Mouse (Mus musculus) CH12.LX (cell line): ENCODE data around the gene Maco1. TPM values are rescaled to one million over a fixed set of nuclear protein-coding genes. Genes with fewer than 3 reads are reported as not detected.

Source experiments
- DNase-seq: peaks from one replicate; pipeline ENCODE4 v3.0.0-alpha.2; 2013; ENCODE audit errors: extremely low read depth
- H3K27ac ChIP-seq: 2 replicates; pipeline ENCODE4 v1.5.1; 2012; ENCODE audit warnings: low read depth, mild to moderate bottlenecking, control low read depth, moderate library complexity; ENCODE audit not compliant: insufficient read depth
- H3K27me3 ChIP-seq: replicated peaks from 2 replicates; pipeline ENCODE3; 2012; ENCODE audit warnings: inconsistent platforms
- H3K36me3 ChIP-seq, 2 experiments: replicated peaks in 1 of 2; 2 replicates each; pipeline versions ENCODE3 to v1.6.1; 2012; ENCODE audit warnings: inconsistent platforms in 1 of 2, low read length in 1 of 2, mild to moderate bottlenecking in 1 of 2, mixed read lengths in 1 of 2, moderate library complexity in 1 of 2; ENCODE audit not compliant: control insufficient read depth in 1 of 2, insufficient read depth in 1 of 2
- H3K4me1 ChIP-seq, 2 experiments: 2 replicates each; pipeline ENCODE4 v1.6.1; 2012; ENCODE audit warnings: inconsistent platforms in 1 of 2, moderate library complexity in 1 of 2; ENCODE audit not compliant: insufficient read depth in 2 of 2, control insufficient read depth in 1 of 2
- H3K4me2 ChIP-seq: 2 replicates; pipeline ENCODE4 v1.6.1; 2012; ENCODE audit warnings: low read depth, mild to moderate bottlenecking, control low read depth; ENCODE audit not compliant: poor library complexity, insufficient read depth, severe bottlenecking
- H3K4me3 ChIP-seq, 3 experiments: fragments of 150-350 bp in 1 of 3; sonication (generic) in 1 of 3; replicated peaks in 1 of 3; 2 replicates each; pipeline versions ENCODE3 to v1.5.1; 2011 to 2012; ENCODE audit warnings: low read depth in 2 of 3, low read length in 2 of 3, mild to moderate bottlenecking in 2 of 3, moderate library complexity in 2 of 3, control low read depth in 1 of 3, improper control_type of control experiment in 1 of 3, inconsistent platforms in 1 of 3, mixed read lengths in 1 of 3; ENCODE audit not compliant: poor library complexity in 1 of 3
- H3K79me2 ChIP-seq: replicated peaks from 2 replicates; pipeline ENCODE4 v1.6.1; 2012; ENCODE audit warnings: mild to moderate bottlenecking, moderate library complexity; ENCODE audit not compliant: control insufficient read depth, poor library complexity, insufficient read depth, severe bottlenecking; ENCODE audit errors: extremely low read depth
- H3K9ac ChIP-seq: 2 replicates; pipeline ENCODE4 v1.6.1; 2012; ENCODE audit warnings: low read depth, mild to moderate bottlenecking, control low read depth, moderate library complexity; ENCODE audit not compliant: insufficient read depth
- H3K9me3 ChIP-seq: replicated peaks from 2 replicates; pipeline ENCODE3; 2012; ENCODE audit warnings: low read length, inconsistent platforms, mixed read lengths
- CHD2 ChIP-seq: IDR thresholded peaks from 2 replicates; pipeline ENCODE4 v1.6.1; 2011; ENCODE audit warnings: low read length, improper control_type of control experiment
- CTCF ChIP-seq, 2 experiments: IDR thresholded peaks in 1 of 2; conservative IDR thresholded peaks in 1 of 2; 2 replicates each; pipeline ENCODE4 v1.5.1; 2011 to 2012; ENCODE audit warnings: low read depth in 2 of 2, low read length in 2 of 2, improper control_type of control experiment in 1 of 2, inconsistent platforms in 1 of 2, mild to moderate bottlenecking in 1 of 2, moderate library complexity in 1 of 2
- E2F4 ChIP-seq: IDR thresholded peaks from 2 replicates; pipeline ENCODE4 v1.6.1; 2011; ENCODE audit warnings: low read depth, low read length, improper control_type of control experiment; ENCODE audit not compliant: insufficient replicate concordance
- ELF1 ChIP-seq: IDR thresholded peaks from 2 replicates; pipeline ENCODE4 v1.6.1; 2014; ENCODE audit warnings: low read depth, mild to moderate bottlenecking, inconsistent platforms, low read length, improper control_type of control experiment
- ETS1 ChIP-seq: conservative IDR thresholded peaks from 2 replicates; pipeline ENCODE4 v1.6.1; 2012; ENCODE audit warnings: low read depth, mild to moderate bottlenecking, inconsistent platforms, low read length, improper control_type of control experiment, moderate library complexity
- GABPA ChIP-seq: IDR thresholded peaks from 2 replicates; pipeline ENCODE4 v1.6.1; 2012; ENCODE audit warnings: low read depth, low read length, improper control_type of control experiment, inconsistent platforms; ENCODE audit not compliant: insufficient replicate concordance
- HCFC1 ChIP-seq: IDR thresholded peaks from 2 replicates; pipeline ENCODE4 v1.6.1; 2012; ENCODE audit warnings: low read depth, mild to moderate bottlenecking, inconsistent platforms, low read length, improper control_type of control experiment
- IRF4 ChIP-seq: IDR thresholded peaks from 2 replicates; pipeline ENCODE4 v1.6.1; 2014; ENCODE audit warnings: low read depth, mild to moderate bottlenecking, inconsistent platforms, low read length, improper control_type of control experiment
- JUN ChIP-seq: IDR thresholded peaks from 2 replicates; pipeline ENCODE4 v1.6.1; 2011; ENCODE audit warnings: low read depth, mild to moderate bottlenecking, low read length, improper control_type of control experiment, moderate library complexity; ENCODE audit not compliant: insufficient read depth
- JUND ChIP-seq: conservative IDR thresholded peaks from 2 replicates; pipeline ENCODE4 v1.6.1; 2011; ENCODE audit warnings: low read depth, low read length, improper control_type of control experiment
- MAFK ChIP-seq: IDR thresholded peaks from 2 replicates; pipeline ENCODE4 v1.6.1; 2011; ENCODE audit warnings: low read length, improper control_type of control experiment; ENCODE audit not compliant: insufficient replicate concordance
- MAX ChIP-seq: IDR thresholded peaks from 2 replicates; pipeline ENCODE4 v1.6.1; 2011; ENCODE audit warnings: low read length, improper control_type of control experiment
- MAZ ChIP-seq: IDR thresholded peaks from 2 replicates; pipeline ENCODE4 v1.6.1; 2012; ENCODE audit warnings: low read depth, mild to moderate bottlenecking, inconsistent platforms, low read length, improper control_type of control experiment, moderate library complexity
- MEF2A ChIP-seq: IDR thresholded peaks from 2 replicates; pipeline ENCODE4 v1.6.1; 2014; ENCODE audit warnings: low read depth, mild to moderate bottlenecking, inconsistent platforms, low read length, improper control_type of control experiment, borderline replicate concordance
- MXI1 ChIP-seq: IDR thresholded peaks from 2 replicates; pipeline ENCODE4 v1.6.1; 2011; ENCODE audit warnings: mild to moderate bottlenecking, low read depth, low read length, improper control_type of control experiment
- NELFE ChIP-seq: IDR thresholded peaks from 2 replicates; pipeline ENCODE4 v1.6.1; 2011; ENCODE audit warnings: low read depth, low read length, improper control_type of control experiment
- NRF1 ChIP-seq: IDR thresholded peaks from 2 replicates; pipeline ENCODE4 v1.6.1; 2014; ENCODE audit warnings: low read depth, mild to moderate bottlenecking, inconsistent platforms, low read length, improper control_type of control experiment, moderate library complexity
- POLR2A ChIP-seq: IDR thresholded peaks from 2 replicates; pipeline ENCODE4 v1.6.1; 2011; ENCODE audit warnings: low read depth, mild to moderate bottlenecking, improper control_type of control experiment, low read length
- RCOR1 ChIP-seq: conservative IDR thresholded peaks from 2 replicates; pipeline ENCODE4 v1.6.1; 2012; ENCODE audit warnings: low read depth, mild to moderate bottlenecking, inconsistent platforms, low read length, improper control_type of control experiment
- SIN3A ChIP-seq: IDR thresholded peaks from 2 replicates; pipeline ENCODE4 v1.6.1; 2012; ENCODE audit warnings: low read length, improper control_type of control experiment, inconsistent platforms
- SMC3 ChIP-seq: IDR thresholded peaks from 2 replicates; pipeline ENCODE4 v1.6.1; 2011; ENCODE audit warnings: low read depth, low read length, improper control_type of control experiment
- TBP ChIP-seq: conservative IDR thresholded peaks from 2 replicates; pipeline ENCODE4 v1.6.1; 2011; ENCODE audit warnings: low read depth, low read length, improper control_type of control experiment
- TCF12 ChIP-seq: IDR thresholded peaks from 2 replicates; pipeline ENCODE4 v1.6.1; 2014; ENCODE audit warnings: low read depth, mild to moderate bottlenecking, inconsistent platforms, low read length, improper control_type of control experiment
- USF1 ChIP-seq: IDR thresholded peaks from 2 replicates; pipeline ENCODE4 v1.6.1; 2014; ENCODE audit warnings: low read depth, mild to moderate bottlenecking, inconsistent platforms, low read length, improper control_type of control experiment
- ZC3H11A ChIP-seq: IDR thresholded peaks from 2 replicates; pipeline ENCODE4 v1.6.1; 2012; ENCODE audit warnings: low read depth, mild to moderate bottlenecking, inconsistent platforms, low read length, improper control_type of control experiment
- ZKSCAN1 ChIP-seq: IDR thresholded peaks from 2 replicates; pipeline ENCODE4 v1.6.1; 2012; ENCODE audit warnings: low read depth, inconsistent platforms, low read length, improper control_type of control experiment, borderline replicate concordance
- ZMIZ1 ChIP-seq: IDR thresholded peaks from 2 replicates; pipeline ENCODE4 v1.6.1; 2012; ENCODE audit warnings: low read depth, mild to moderate bottlenecking, inconsistent platforms, low read length, improper control_type of control experiment
- dilution Hi-C: fragments of 300-500 bp; cut with MboI; formaldehyde crosslinking; loops from 2 replicates; pipeline ENCODE4 v1.14.3; 2020; ENCODE audit warnings: low sequenced_read_pairs; ENCODE audit not compliant: extremely low pct_unique_long_range_greater_than_20kb, extremely low pct_ligation_motif_present
- in situ Hi-C: fragments of 300-500 bp; cut with MboI; formaldehyde crosslinking; loops from 3 replicates; pipeline ENCODE4 v1.14.3; 2019; ENCODE audit warnings: low sequenced_read_pairs, low pct_ligation_motif_present, low pct_unique_long_range_greater_than_20kb, mixed read lengths
- polyA plus RNA-seq: library from polyadenylated mRNA; unstranded; fragments of >175 nt; gene quantifications from 2 replicates; pipeline ENCODE4 v1.2.1, GENCODE M21; 2012; ENCODE audit warnings: low read depth; ENCODE audit not compliant: insufficient read length
- total RNA-seq, 2 experiments: library from RNA; depleted of rRNA; stranded (reverse); fragments of 300-350 nt in 1 of 2; fragments of >200 nt in 1 of 2; gene quantifications; 2 replicates each; pipeline ENCODE4 v1.2.3; 2012 to 2014

Maco1 gene
- total and polyA plus RNA-seq, 3 experiments, result 15.8 to 19.8 (median 17.3) TPM

DNA sequence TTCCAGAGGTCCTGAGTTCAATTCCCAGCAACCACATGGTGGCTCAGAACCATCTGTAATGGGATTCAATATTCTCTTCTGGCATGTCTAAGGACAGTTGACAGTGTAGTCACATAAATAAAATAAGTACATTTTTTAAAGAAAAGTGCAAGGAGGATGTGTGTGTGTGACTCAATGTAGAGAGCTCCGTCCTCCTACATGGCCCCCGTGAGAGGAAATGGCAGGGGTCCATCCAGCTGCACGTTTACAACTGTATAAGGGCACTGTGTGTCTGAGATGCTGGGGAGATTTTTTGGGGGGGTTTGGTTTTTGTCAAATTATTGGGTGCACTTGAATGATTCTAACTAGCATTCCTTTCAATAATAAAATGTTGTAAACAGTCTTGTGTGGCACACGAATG, 17.7 kb downstream of the Maco1 start:
- TF ChIP-seq HCFC1, result no peak
- no peak for TF ChIP-seq ETS1
- no peak for TF ChIP-seq RCOR1
- TF ChIP-seq MAFK, result no peak
- no peak for TF ChIP-seq MEF2A
- TF ChIP-seq E2F4, result no peak
- no peak for TF ChIP-seq ZKSCAN1
- no peak for TF ChIP-seq ZMIZ1
- TF ChIP-seq GABPA, result no peak
- no peak for TF ChIP-seq SIN3A
- TF ChIP-seq USF1, result no peak
- no peak for TF ChIP-seq IRF4
- no peak for TF ChIP-seq MAZ
- no peak for TF ChIP-seq ELF1
- TF ChIP-seq TCF12, result no peak
- no peak for TF ChIP-seq MXI1
- TF ChIP-seq NRF1, result no peak
- no peak for TF ChIP-seq ZC3H11A
- no peak for TF ChIP-seq SMC3
- TF ChIP-seq JUN, result no peak
- DNase-seq, result no peak
- H3K9ac ChIP-seq, result no peak overlapping the region
- H3K9me3 ChIP-seq, result no peaks in the 10 kb centered on the region
- in situ Hi-C loops, result no loop called here
- no peaks in the 10 kb centered on the region for H3K79me2 ChIP-seq
- no peak overlapping the region for H3K4me3 ChIP-seq
- peaks cover 2 to 19% of the 10 kb centered on the region in 2 experiments for H3K36me3 ChIP-seq
- dilution Hi-C loops, result no loop called here
- peaks cover 0 to 16% of the 10 kb centered on the region in 2 experiments; a peak in 2 of 4 replicates for H3K4me1 ChIP-seq
- no peaks in the 10 kb centered on the region for H3K27me3 ChIP-seq
- no peak overlapping the region for H3K4me2 ChIP-seq
- no peak overlapping the region for H3K27ac ChIP-seq

DNA sequence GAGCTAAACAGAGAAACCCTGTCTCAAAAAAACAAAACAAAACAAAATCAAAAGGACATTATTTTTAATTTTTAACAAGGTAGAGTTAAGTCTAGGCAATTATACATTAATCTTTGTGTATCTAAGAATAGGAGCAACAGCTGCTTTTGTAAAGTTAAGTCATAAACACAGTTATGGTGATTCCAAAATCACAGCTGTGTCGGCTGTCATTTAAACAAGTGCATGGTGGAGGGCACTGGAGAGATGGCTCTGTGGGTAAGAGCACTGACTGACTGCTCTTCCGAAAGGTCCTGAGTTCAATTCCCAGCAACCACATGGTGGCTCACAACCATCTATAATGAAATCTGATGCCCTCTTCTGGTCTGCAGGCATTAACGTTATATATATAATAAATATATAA, 21.2 kb downstream of the Maco1 start:
- DNase-seq, result no peak
- H3K27me3 ChIP-seq, result no peaks in the 10 kb centered on the region
- in situ Hi-C loops (no loop called here), dilution Hi-C loops (no loop called here)
- H3K27ac ChIP-seq, result no peak overlapping the region
- no peak overlapping the region for H3K4me3 ChIP-seq
- H3K4me1 ChIP-seq, result peaks cover 0 to 4% of the 10 kb centered on the region in 2 experiments; a peak in 1 of 4 replicates
- H3K79me2 ChIP-seq, result no peaks in the 10 kb centered on the region
- peaks cover 8 to 36% of the 10 kb centered on the region in 2 experiments for H3K36me3 ChIP-seq
- TF ChIP-seq MAX (no peak), TCF12 (no peak), CHD2 (no peak), NELFE (no peak), POLR2A (no peak), TBP (no peak), JUND (no peak), ZKSCAN1 (no peak), CTCF (conservative IDR thresholded peaks at IDR 0.05 in 1 of 2, IDR thresholded peaks at IDR 0.05 in 1 of 2; ENCODE audit: low read depth in 2 of 2, low read length in 2 of 2) (no peak)
- no peak overlapping the region for H3K9ac ChIP-seq
- H3K9me3 ChIP-seq, result no peaks in the 10 kb centered on the region
- no peak overlapping the region for H3K4me2 ChIP-seq
